Mouse (Mus musculus) cerebellum, postnatal 36 days (tissue): ENCODE measurements around the gene Asf1b.
"Not testable (repeated sequence)": the region's sequence is repeated elsewhere in the genome, so short reads cannot be mapped to it uniquely, and the experiment has no call there.

ENCODE experiments used
- DNase-seq, 2 experiments: peaks; one replicate each; pipeline ENCODE4 v3.0.0; 2021 to 2022; ENCODE audit warnings: mixed read lengths in 2 of 2

Gene Asf1b

DNA sequence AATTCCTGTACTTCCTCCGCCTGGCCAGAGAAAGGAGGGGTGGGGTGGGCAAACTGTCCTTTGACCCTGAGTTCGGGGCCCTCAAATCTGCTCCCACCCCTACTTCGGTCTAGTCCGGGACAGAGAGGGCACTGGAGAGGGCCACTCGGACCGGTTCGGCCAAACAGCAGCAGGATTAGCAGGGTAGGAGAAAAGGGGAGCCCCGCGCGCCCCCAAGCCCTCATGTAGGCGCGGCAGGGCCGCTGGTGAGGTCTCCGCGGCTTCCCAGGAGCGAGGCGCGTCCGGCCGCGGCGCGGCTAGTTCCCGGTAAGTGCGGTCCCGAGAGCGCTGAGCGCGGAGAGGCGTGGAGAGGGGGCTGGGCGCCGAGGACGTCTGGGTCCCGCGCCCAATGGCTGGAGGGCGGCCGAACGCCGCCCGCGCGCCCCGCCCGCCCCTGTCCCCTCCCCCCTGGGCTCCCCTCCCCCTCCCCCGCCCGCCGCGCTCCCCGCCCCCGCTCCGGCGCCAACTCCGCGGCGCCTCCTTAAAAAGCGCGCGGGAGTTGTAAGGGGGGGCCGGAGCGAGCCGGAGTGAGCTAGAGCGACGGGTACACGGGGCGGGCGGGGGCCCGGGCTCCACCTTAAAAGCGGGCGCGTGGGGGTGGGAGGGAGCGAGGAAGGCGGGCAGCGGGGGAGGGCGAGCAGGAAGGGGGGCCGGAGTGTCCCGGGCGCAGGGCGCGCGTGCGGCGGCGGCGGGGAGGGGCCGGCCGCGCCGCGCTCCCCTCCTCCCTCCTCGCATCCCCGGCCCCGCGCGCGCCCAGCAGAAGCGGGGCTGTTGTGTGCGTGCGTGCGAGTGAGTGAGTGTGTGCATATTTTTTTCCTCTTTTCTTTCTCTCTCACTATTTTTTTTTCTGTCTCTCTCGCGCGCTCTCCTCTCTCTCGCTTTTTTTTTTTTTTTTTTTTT lies 41.5 kb downstream of the Asf1b start:
- peak; percentile 72 to 86 for DNase-seq

DNA sequence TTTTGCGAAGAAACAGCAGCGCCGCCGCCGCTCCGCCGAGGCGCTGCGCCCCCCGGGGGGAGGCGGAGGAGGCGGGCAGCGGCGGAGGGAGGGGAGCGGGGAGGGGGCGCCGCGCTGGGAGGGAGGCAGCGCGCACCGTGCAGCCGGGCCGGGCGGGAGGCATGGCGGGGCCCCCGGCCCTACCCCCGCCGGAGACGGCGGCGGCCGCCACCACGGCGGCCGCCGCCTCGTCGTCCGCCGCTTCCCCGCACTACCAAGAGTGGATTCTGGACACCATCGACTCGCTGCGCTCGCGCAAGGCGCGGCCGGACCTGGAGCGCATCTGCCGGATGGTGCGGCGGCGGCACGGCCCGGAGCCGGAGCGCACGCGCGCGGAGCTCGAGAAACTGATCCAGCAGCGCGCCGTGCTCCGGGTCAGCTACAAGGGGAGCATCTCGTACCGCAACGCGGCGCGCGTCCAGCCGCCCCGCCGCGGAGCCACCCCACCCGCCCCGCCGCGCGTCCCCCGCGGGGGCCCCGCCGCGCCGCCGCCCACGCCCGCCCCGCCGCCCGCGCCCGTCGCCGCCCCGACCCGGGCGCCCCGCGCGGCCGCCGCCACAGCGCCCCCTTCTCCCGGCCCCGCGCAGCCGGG lies 42.3 kb downstream of the Asf1b start, which contains the start of gene Samd1:
Gene Samd1 (plus strand): TSS at position 162 of the 631 bp plus-strand sequence.
- peak; percentile 53 to 56 for DNase-seq

DNA sequence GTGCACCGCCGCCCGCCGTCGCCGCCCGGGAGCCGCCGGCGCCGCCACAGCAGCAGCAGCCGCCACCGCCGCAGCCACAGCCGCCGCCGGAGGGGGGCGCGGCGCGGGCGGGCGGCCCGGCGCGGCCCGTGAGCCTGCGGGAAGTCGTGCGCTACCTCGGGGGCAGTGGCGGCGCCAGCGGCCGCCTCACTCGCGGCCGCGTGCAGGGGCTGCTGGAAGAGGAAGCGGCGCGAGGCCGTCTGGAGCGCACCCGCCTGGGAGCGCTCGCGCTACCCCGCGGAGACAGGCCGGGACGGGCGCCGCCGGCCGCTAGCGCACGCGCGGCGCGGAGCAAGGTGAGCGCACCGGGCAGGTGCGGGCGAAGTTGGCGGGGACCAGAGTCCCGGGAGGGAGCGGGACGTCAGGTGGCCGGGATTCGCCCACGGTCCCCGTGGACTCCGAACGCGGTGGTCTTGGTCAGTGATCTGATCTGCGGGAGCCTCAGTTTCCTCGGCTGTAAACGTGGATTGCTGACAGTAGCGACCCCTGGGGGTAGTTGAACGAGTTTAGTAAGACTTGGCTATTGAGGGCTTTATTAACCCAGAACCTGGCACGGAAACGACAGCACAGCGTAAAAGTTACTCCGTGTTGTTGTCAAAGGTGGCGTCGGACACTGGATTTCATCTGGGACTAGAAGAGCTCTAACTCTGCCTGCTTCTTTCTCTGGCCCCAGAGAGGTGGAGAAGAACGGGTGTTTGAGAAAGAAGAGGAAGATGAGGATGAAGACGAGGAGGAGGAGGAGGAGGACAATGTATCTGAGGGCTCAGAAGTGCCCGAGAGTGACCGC lies 43.1 kb downstream of the Asf1b start:
- DNase-seq, result peak in 1 of 2 experiments; percentile 51

DNA sequence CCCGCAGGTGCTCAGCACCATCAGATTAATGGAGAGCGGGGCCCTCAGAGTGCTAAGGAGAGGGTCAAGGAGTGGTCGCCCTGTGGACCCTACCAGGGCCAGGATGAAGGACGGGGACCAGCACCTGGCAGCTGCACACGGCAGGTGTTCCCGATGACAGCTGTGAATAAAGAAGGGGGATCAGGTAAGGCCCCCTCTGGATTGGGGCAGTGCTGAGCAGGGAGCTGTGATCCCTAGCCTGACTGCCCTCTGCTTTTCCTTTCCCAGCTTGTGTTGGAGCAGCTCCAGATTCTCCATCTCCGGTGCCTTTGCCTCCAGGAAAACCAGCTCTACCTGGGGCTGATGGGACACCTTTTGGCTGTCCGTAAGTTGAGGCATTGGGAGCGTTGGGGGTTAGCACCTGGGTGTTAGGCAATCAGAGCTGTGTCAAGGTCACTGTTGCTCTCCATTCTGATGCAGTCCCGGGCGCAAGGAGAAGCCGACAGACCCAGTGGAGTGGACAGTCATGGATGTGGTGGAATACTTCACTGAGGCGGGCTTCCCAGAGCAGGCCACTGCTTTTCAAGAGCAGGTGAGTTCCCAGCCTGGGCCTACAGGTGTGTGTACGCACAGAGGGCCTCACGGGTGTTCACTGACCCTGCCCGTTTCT lies 43.9 kb downstream of the Asf1b start:
- no peak for DNase-seq

GRCm38 (mm10) chr8:83999825-84000224 lies 44.5 kb downstream of the Asf1b start:
- no peak for DNase-seq

GRCm38 (mm10) chr8:84001281-84002000 lies 46.1 kb downstream of the Asf1b start, which contains the start of gene 1700067K01Rik:
1700067K01Rik (plus strand) TSS chr8:84001502.
- no peak for DNase-seq

DNA sequence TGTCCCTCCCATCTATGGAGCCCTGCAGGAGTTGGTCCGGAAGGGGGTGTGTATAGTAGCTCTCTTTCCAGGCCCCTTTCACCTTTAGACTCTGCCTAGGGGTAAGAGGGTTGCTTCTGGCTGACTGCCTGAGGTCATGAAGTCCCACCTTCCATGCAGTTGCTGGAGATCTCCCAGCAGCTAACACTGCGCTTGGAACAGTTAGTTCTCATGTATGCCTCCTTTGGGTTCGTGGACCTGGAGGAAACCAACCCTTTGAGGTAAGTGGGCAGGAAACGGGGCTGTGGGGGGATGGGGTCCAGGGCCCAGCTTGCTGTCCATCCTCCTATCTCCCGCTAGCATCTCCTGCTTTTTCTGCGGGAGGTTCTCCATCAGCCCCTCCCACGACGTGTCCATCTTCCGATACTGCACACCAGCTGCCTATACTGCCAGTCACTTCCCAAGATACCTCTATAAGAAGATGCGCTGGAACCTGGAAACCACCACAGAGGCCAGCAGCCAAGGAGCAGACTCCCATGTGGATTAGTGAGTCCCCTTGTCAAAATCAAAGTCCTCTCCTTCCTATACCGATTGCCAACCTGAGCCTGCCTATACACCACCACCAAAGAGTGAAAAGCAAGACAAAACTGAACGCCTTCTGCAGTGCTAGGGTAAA lies 47.8 kb downstream of the Asf1b start:
- DNase-seq, result no peak

- no peak for DNase-seq
Observed at GRCm38 (mm10) chr8:84003612-84004246, 48.4 kb downstream of the Asf1b start.

DNA sequence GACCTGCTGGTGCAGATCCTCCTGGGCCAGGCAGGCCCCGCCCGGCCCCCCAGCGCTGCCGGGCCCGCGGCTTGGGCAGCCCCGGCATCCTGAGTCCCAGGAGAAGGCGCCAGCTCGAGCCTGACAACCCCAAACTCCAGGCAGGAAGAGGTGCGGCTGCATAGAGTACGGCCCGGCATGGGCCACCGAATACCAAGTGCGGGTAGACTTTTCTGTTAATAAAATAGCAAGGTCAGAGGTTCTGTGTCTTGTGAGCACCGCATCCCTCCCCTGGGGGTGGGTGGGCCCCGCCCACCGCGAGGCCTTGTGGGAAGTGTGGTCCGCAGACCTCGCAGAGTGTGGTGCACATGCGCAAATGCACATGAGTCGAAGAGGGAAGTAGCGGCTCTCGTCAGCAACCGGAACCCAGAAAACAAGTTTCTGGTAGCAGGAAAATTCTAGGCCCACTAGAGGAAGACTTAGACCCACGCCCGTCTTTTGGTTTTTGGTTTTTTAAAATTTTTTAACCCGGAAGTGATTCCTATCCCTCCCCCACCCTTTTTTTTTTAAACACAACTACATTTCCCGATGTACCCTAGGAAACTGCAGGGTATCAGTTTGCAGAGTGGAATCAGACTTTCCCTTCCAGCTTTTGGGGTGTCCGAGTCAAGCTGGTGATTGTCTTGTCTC lies 49.4 kb downstream of the Asf1b start:
- peak; percentile 90 to 93 for DNase-seq

- DNase-seq, result not testable (repeated sequence)
Observed at GRCm38 (mm10) chr8:84005502-84005901, 50.2 kb downstream of the Asf1b start.

GRCm38 (mm10) chr8:84008362-84008761 lies 53.1 kb downstream of the Asf1b start:
- no peak for DNase-seq

DNA sequence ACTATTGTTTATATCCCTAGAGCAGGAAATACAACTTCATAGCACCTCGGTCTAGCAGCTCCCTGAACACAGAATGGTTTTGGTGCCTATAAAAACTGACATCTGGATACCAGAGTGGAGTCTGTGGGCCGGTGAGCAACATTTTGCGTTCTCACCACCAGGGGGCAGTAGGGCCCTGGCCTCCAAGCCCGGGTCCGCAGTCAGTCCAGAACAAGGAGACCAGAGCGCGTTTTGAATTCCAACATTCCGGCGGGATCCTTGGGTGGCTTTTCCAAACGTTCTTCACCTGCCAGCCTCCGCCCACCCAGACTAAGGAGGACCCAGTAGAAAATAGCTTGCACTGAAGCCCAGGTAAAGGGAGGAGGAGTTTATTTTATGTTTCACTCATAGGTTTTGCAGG lies 54.6 kb downstream of the Asf1b start:
- peak; percentile 85 to 90 for DNase-seq

- DNase-seq, result peak; percentile 75 to 79
Observed at GRCm38 (mm10) chr8:84010625-84011611, 55.6 kb downstream of the Asf1b start.

- no peak for DNase-seq
Observed at GRCm38 (mm10) chr8:84011705-84012498, 56.6 kb downstream of the Asf1b start, which contains the start of gene 2210011C24Rik. 2210011C24Rik (minus strand) TSS chr8:84012171.

DNA sequence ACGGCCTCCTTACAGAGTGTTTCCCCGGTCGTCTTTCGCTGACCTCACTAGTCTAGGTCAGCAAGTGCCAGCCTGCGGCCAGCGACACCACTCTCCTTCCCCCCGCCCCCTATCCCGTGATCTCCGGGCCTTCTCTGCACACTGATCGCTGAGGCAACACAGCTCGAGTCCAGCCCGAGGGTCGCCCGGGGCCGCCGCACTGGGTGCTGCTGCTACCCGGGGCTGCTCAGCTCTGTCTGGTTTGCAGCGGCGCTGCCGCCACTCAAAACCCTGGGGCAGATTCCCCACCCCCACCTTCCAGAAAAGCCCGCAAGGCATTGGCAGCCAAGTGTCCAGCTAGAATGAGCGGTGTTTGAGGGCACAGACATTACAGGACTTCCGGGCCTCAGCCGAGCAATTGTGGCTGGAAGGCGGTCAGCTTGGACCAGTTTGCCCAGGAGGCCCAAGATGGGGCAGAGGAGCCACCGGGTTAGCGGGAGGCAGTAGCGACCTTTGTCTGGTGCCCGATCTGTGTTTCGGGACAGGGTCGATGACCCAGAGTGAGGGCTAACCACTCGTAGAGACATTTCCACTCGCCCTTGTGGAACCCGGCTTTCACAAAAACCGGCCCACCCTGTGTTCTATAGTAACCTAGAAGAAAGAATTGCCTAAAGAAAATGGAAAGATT lies 57.3 kb downstream of the Asf1b start:
- DNase-seq, result no peak

DNA sequence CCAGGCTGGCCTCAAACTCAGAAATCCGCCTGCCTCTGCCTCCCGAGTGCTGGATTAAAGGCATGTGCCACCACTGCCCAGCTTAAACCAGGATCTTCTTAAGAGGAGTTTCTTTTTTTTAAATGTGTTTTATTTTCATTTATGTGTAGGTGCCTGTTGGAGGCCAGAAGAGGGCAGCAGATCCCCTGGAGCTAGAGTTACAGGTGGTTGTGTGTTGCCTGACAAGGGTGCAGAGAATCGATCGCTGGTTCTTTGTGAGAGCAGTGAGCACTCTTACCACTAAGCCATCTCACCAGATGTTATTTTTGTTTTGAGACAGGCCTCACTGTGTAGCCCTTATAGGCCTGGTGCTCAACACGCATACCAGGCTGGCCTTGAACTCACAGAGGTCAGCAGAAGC lies 60.5 kb downstream of the Asf1b start:
- no peak for DNase-seq

DNA sequence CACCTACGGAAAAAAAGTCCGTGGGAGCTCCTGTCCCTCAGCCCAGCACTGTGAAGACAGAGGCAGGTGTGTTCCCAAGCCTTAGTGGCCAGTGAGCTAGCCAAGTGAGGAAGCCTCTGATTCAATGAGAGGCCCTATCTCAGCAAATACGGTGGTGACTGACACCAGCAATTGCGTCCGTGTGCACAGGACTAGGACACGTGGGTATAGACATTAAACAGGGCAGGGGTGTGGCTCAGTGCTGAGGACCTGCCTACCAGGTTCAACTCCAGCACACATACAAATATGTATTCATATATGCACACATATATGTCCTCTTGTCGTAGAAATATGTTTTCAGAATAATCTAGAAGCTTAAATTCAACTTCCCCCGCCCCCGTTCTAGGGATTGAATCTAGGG lies 64.4 kb downstream of the Asf1b start:
- DNase-seq, result no peak
